Comparison of ENCODE assay signal across 8 mouse cellular contexts in genomic region chr8:107030650-107031576, GRCm38 (mm10). TPM values are rescaled to one million over a fixed set of nuclear protein-coding genes. Genes with fewer than 3 reads are reported as not detected.
A peak's percentile ranks its signal among the peaks of the same experiment; 100 is the strongest.
DNase-seq lines count a peak whose midpoint lies in the region; ATAC-seq lines count a peak whose summit lies in the region.

Gene Vps4a, plus strand, starts transcription at chr8:107031222.

- ATAC-seq in heart, embryonic 14.5 days (ENCODE audit: insufficient number of reproducible peaks, insufficient read depth, low FRiP score, low read depth): peak; percentile 93
- peak; percentile 93 for ATAC-seq in liver, embryonic 13.5 days (ENCODE audit: low read depth)
- ATAC-seq in stomach, embryonic 16.5 days (ENCODE audit: insufficient read depth, low FRiP score): peak; percentile 95

- H3K9ac ChIP-seq in heart, embryonic 14.5 days (ENCODE audit: low read length): peak within 1 kb of the TSS; percentile 96
- H3K9ac ChIP-seq in liver, embryonic 13.5 days: peak within 1 kb of the TSS; percentile 96
- H3K9ac ChIP-seq in stomach, embryonic 16.5 days (ENCODE audit: low read length): peak within 1 kb of the TSS; percentile 97

- H3K36me3 ChIP-seq in heart, embryonic 14.5 days (ENCODE audit: control insufficient read depth, insufficient read depth, low read length): 0 out of 2 replicates have a peak, but pooled peaks cover 7% of the 10 kb centered on the region
- H3K36me3 ChIP-seq in liver, embryonic 13.5 days: no peaks in the 10 kb centered on the region
- no peaks in the 10 kb centered on the region for H3K36me3 ChIP-seq in stomach, embryonic 16.5 days (ENCODE audit: control insufficient read depth, insufficient read depth, low read length)

- peak; percentile 95 for DNase-seq in CD4-positive, CD25-positive, alpha-beta regulatory T cell, adult 2 months (ENCODE audit: low read depth, low spot score)
- peak; percentile 67 for DNase-seq in fibroblast of lung, adult 2 months (ENCODE audit: low read depth)
- peak; percentile 98 for DNase-seq in kidney, postnatal 14 days
- peak; percentile 98 for DNase-seq in liver, embryonic 13.5 days
- DNase-seq in neural tube, embryonic 10.5 days (ENCODE audit: extremely low spot score, low spot score): peak; percentile 99

- peak within 1 kb of the TSS; percentile 88 for H3K4me2 ChIP-seq in heart, embryonic 14.5 days (ENCODE audit: low read length)
- H3K4me2 ChIP-seq in liver, embryonic 13.5 days: peak within 1 kb of the TSS; percentile 95
- peak within 1 kb of the TSS; percentile 70 for H3K4me2 ChIP-seq in stomach, embryonic 16.5 days (ENCODE audit: low read depth, low read length)

- peak within 1 kb of the TSS; percentile 77 for H3K27ac ChIP-seq in brown adipose tissue, adult 24 weeks (replicated peaks; ENCODE audit: low read depth, low read length)
- peak within 1 kb of the TSS; percentile 83 for H3K27ac ChIP-seq in heart, embryonic 14.5 days (replicated peaks in 1 of 2; ENCODE audit: control insufficient read depth in 1 of 2, insufficient read depth in 1 of 2, low read depth in 2 of 2, low read length in 2 of 2)
- H3K27ac ChIP-seq in liver, embryonic 13.5 days: peak within 1 kb of the TSS; percentile 83
- H3K27ac ChIP-seq in stomach, embryonic 16.5 days (ENCODE audit: low read length): peak within 1 kb of the TSS; percentile 84

- H3K27me3 ChIP-seq in heart, embryonic 14.5 days (ENCODE audit: control insufficient read depth, insufficient read depth, low read length): no peaks in the 10 kb centered on the region
- no peaks in the 10 kb centered on the region for H3K27me3 ChIP-seq in liver, embryonic 13.5 days
- no peaks in the 10 kb centered on the region for H3K27me3 ChIP-seq in stomach, embryonic 16.5 days (ENCODE audit: control insufficient read depth, insufficient read depth, low read length)

- H3K9me3 ChIP-seq in heart, embryonic 14.5 days (ENCODE audit: control insufficient read depth, low read length): no peaks in the 10 kb centered on the region
- H3K9me3 ChIP-seq in liver, embryonic 13.5 days (replicated peaks): no peaks in the 10 kb centered on the region
- no peaks in the 10 kb centered on the region for H3K9me3 ChIP-seq in stomach, embryonic 16.5 days (replicated peaks; ENCODE audit: control insufficient read depth, low read length)

- WGBS in heart, embryonic 14.5 days: 4% methylated on average over 64 of the region's 66 CpGs
- WGBS in liver, embryonic 13.5 days (ENCODE audit: insufficient replicate concordance): 4% methylated on average over 64 of the region's 66 CpGs
- WGBS in stomach, embryonic 16.5 days: 5% methylated on average over 66 of the region's 66 CpGs

- peaks cover 6% of the 10 kb centered on the region for H3K4me1 ChIP-seq in brown adipose tissue, adult 24 weeks (ENCODE audit: control insufficient read depth, insufficient read depth, insufficient read length, low read length)
- peaks cover 4 to 17% of the 10 kb centered on the region in 2 experiments for H3K4me1 ChIP-seq in heart, embryonic 14.5 days (ENCODE audit: control insufficient read depth in 2 of 2, insufficient read depth in 2 of 2, low read length in 2 of 2)
- peaks cover 50% of the 10 kb centered on the region for H3K4me1 ChIP-seq in liver, embryonic 13.5 days (replicated peaks)
- H3K4me1 ChIP-seq in stomach, embryonic 16.5 days (ENCODE audit: control insufficient read depth, insufficient read depth, low read length): peaks cover 14% of the 10 kb centered on the region

- peak within 1 kb of the TSS; percentile 99 for H3K4me3 ChIP-seq in brown adipose tissue, adult 24 weeks (ENCODE audit: insufficient read depth, low read depth, low read length)
- peak within 1 kb of the TSS; percentile 93 to 99 for H3K4me3 ChIP-seq in heart, embryonic 14.5 days (ENCODE audit: control insufficient read depth in 1 of 2, insufficient read depth in 1 of 2, low read depth in 1 of 2, low read length in 2 of 2)
- H3K4me3 ChIP-seq in liver, embryonic 13.5 days (replicated peaks): peak within 1 kb of the TSS; percentile 98
- peak within 1 kb of the TSS; percentile 95 for H3K4me3 ChIP-seq in stomach, embryonic 16.5 days (replicated peaks; ENCODE audit: low read length)

RNA-seq across cellular contexts. Expression of gene Vps4a, which starts in this region (rescaled TPM):
- polyA plus RNA-seq in brown adipose tissue, adult 24 weeks (2012; ENCODE audit: insufficient read depth, insufficient read length, missing spikeins): 42.0 and 46.7 TPM in 2 replicates
- 53.6 and 55.9 TPM in 2 replicates for polyA plus RNA-seq in heart, embryonic 14.5 days (2014; fragmentation: Nextera tagmentation; extraction: Ambion mirVana)
- 26.8 and 29.5 TPM in 2 replicates for polyA plus RNA-seq in liver, embryonic 13.5 days (2015; fragmentation: Nextera tagmentation; extraction: Ambion mirVana)
- polyA plus RNA-seq in stomach, embryonic 16.5 days (2015; fragmentation: Nextera tagmentation; extraction: Ambion mirVana): 60.6 and 62.1 TPM in 2 replicates

Comparison
In these comparisons a context has a peak if more than half of its experiments do, and no peak if none do; other contexts are left out.
1. Peak in every context shown above with its lines: DNase-seq, ATAC-seq, H3K4me3 ChIP-seq and H3K27ac ChIP-seq.